In the genomic region with DNA sequence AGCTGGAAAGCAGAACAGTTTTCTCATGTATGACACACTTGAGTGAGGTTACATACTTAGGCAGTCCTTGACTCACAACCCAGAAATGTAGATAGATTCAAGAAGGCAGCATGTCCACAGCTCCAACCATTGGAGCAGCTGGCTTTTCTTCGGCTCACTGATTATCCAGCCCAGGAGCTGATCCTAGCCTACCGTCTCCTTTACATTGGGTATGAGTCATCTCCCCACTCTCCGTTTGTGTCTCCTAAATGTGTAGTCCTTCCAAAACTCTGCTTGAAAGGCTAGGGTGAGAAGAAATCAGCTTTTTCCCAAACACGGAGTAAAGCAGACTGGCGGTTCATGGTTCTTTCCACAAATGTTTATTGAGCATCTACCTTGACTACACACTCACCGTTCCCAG, we compare ENCODE assay signal across 19 mouse cellular contexts. TPM values are rescaled to one million over a fixed set of nuclear protein-coding genes. Genes with fewer than 3 reads are reported as not detected.
DNase-seq lines count a peak whose midpoint lies in the region; ATAC-seq lines count a peak whose summit lies in the region.
"Had no signal": no experiment of that assay in that cellular context is flagged by ENCODE, and none has a peak within 500 bp of the region (broad histone marks: within the 10 kb centered on the region; RNA-seq: fewer than 3 reads in every experiment).

No protein-coding gene starts in this region.

- ATAC-seq in frontal cortex, adult (ENCODE audit: low TSS enrichment), result peak; percentile 98
- ATAC-seq: activated CD4-positive, CD25-positive, alpha-beta regulatory T cell, adult 4 months; CD4-positive, CD25-positive, alpha-beta regulatory T cell, adult 4 months; Patski had no signal

- no peak for DNase-seq in frontal cortex, postnatal 25 days (ENCODE audit: low spot score in 2 of 2)
- peak; percentile 61 for DNase-seq in brain, adult 2 months (ENCODE audit: low read depth, low spot score)
- no peak for DNase-seq in thymus, postnatal 0 days (ENCODE audit: low spot score)
- DNase-seq: adrenal gland, adult 2 months; adrenal gland, adult 8-10 months; adrenal gland, postnatal 10 days; adrenal gland, postnatal 14 days; adrenal gland, postnatal 25 days; adrenal gland, postnatal 36 days; B cell, adult 2 months; cerebellum, adult 11 months; cerebellum, adult 11-12 months; cerebellum, adult 18-20 months; cerebellum, adult 2 months had no signal

RNA-seq across cellular contexts. Expression of a gene that starts 10.2 kb away (rescaled TPM):
- 0.13 TPM in 1 of 2 replicates, not detected in the other for polyA plus RNA-seq in thymus, postnatal 0 days (2015; fragmentation: Nextera tagmentation; extraction: Ambion mirVana)
- polyA plus RNA-seq: activated CD4-positive, CD25-positive, alpha-beta regulatory T cell, adult 4 months; G1E had no signal
